Mouse (Mus musculus): Measurements from ENCODE around the gene Rsph10b. TPM values are rescaled to one million over a fixed set of nuclear protein-coding genes. Genes with fewer than 3 reads are reported as not detected.

Rsph10b gene
- polyA plus RNA-seq, 1 experiment = 11.7 TPM

GRCm38 (mm10) chr5:143943231-143944125 lies 10.6 kb downstream of the Rsph10b start:
- Histone ChIP-seq H3K27ac (ENCODE audit: insufficient read depth, low read length) (no peak overlapping the region), H3K27me3 (ENCODE audit: control insufficient read depth, insufficient read depth, low read length) (no peaks in the 10 kb centered on the region), H3K4me1 (ENCODE audit: control insufficient read depth, insufficient read depth, low read length) (no peaks in the 10 kb centered on the region), H3K4me3 (replicated peaks; ENCODE audit: insufficient read depth, low read depth, low read length) (no peak overlapping the region)
- no peak for DNase-seq
- 44% methylated on average over 14 of the region's 14 CpGs for WGBS
- no peak for TF ChIP-seq POLR2A (IDR thresholded peaks at IDR 0.05; ENCODE audit: borderline replicate concordance, insufficient read depth, low read length)
- no peak for TF ChIP-seq CTCF (IDR thresholded peaks at IDR 0.05; ENCODE audit: borderline replicate concordance, insufficient read depth, low read depth, low read length)

GRCm38 (mm10) chr5:143948361-143948760 lies 15.5 kb downstream of the Rsph10b start:
- Histone ChIP-seq H3K4me3 (replicated peaks; ENCODE audit: insufficient read depth, low read depth, low read length) (no peak overlapping the region), H3K27me3 (ENCODE audit: control insufficient read depth, insufficient read depth, low read length) (no peaks in the 10 kb centered on the region), H3K4me1 (ENCODE audit: control insufficient read depth, insufficient read depth, low read length) (no peaks in the 10 kb centered on the region), H3K27ac (ENCODE audit: insufficient read depth, low read length) (no peak overlapping the region)
- WGBS = 88% methylated on average over 12 of the region's 12 CpGs
- DNase-seq = no peak
- TF ChIP-seq POLR2A (IDR thresholded peaks at IDR 0.05; ENCODE audit: borderline replicate concordance, insufficient read depth, low read length) (no peak), CTCF (IDR thresholded peaks at IDR 0.05; ENCODE audit: borderline replicate concordance, insufficient read depth, low read depth, low read length) (no peak)

GRCm38 (mm10) chr5:143950016-143950415 lies 17.2 kb downstream of the Rsph10b start:
- Histone ChIP-seq H3K4me3 (replicated peaks; ENCODE audit: insufficient read depth, low read depth, low read length) (no peak overlapping the region), H3K27me3 (ENCODE audit: control insufficient read depth, insufficient read depth, low read length) (no peaks in the 10 kb centered on the region), H3K27ac (ENCODE audit: insufficient read depth, low read length) (no peak overlapping the region), H3K4me1 (ENCODE audit: control insufficient read depth, insufficient read depth, low read length) (no peaks in the 10 kb centered on the region)
- DNase-seq = no peak
- WGBS = 36% methylated on average over 5 of the region's 5 CpGs
- no peak for TF ChIP-seq POLR2A (IDR thresholded peaks at IDR 0.05; ENCODE audit: borderline replicate concordance, insufficient read depth, low read length)
- no peak for TF ChIP-seq CTCF (IDR thresholded peaks at IDR 0.05; ENCODE audit: borderline replicate concordance, insufficient read depth, low read depth, low read length)

GRCm38 (mm10) chr5:143957101-143957500 lies 24.3 kb downstream of the Rsph10b start:
- Histone ChIP-seq H3K27me3 (ENCODE audit: control insufficient read depth, insufficient read depth, low read length) (no peaks in the 10 kb centered on the region), H3K4me1 (ENCODE audit: control insufficient read depth, insufficient read depth, low read length) (no peaks in the 10 kb centered on the region), H3K27ac (ENCODE audit: insufficient read depth, low read length) (no peak overlapping the region), H3K4me3 (replicated peaks; ENCODE audit: insufficient read depth, low read depth, low read length) (no peak overlapping the region)
- TF ChIP-seq CTCF (IDR thresholded peaks at IDR 0.05; ENCODE audit: borderline replicate concordance, insufficient read depth, low read depth, low read length) = no peak
- TF ChIP-seq POLR2A (IDR thresholded peaks at IDR 0.05; ENCODE audit: borderline replicate concordance, insufficient read depth, low read length) = no peak
- WGBS = 96% methylated on average over 6 of the region's 6 CpGs
- DNase-seq = no peak

- 93% methylated on average over 11 of the region's 11 CpGs for WGBS
- H3K27ac ChIP-seq (ENCODE audit: insufficient read depth, low read length) = no peak overlapping the region
- TF ChIP-seq CTCF (IDR thresholded peaks at IDR 0.05; ENCODE audit: borderline replicate concordance, insufficient read depth, low read depth, low read length) (no peak), POLR2A (IDR thresholded peaks at IDR 0.05; ENCODE audit: borderline replicate concordance, insufficient read depth, low read length) (no peak)
- DNase-seq = no peak
- no peaks in the 10 kb centered on the region for H3K4me1 ChIP-seq (ENCODE audit: control insufficient read depth, insufficient read depth, low read length)
- H3K4me3 ChIP-seq (replicated peaks; ENCODE audit: insufficient read depth, low read depth, low read length) = no peak overlapping the region
- no peaks in the 10 kb centered on the region for H3K27me3 ChIP-seq (ENCODE audit: control insufficient read depth, insufficient read depth, low read length)
These were observed 26.7 kb downstream of the Rsph10b start for GRCm38 (mm10) chr5:143959551-143959950.

- Histone ChIP-seq H3K27ac (ENCODE audit: insufficient read depth, low read length) (no peak overlapping the region), H3K4me3 (replicated peaks; ENCODE audit: insufficient read depth, low read depth, low read length) (no peak overlapping the region), H3K27me3 (ENCODE audit: control insufficient read depth, insufficient read depth, low read length) (no peaks in the 10 kb centered on the region), H3K4me1 (ENCODE audit: control insufficient read depth, insufficient read depth, low read length) (no peaks in the 10 kb centered on the region)
- TF ChIP-seq CTCF (IDR thresholded peaks at IDR 0.05; ENCODE audit: borderline replicate concordance, insufficient read depth, low read depth, low read length) = no peak
- no peak for TF ChIP-seq POLR2A (IDR thresholded peaks at IDR 0.05; ENCODE audit: borderline replicate concordance, insufficient read depth, low read length)
- 80% methylated on average over 8 of the region's 8 CpGs for WGBS
- DNase-seq = no peak
These were observed 28.3 kb downstream of the Rsph10b start for GRCm38 (mm10) chr5:143961176-143961575.

GRCm38 (mm10) chr5:143965586-143966345 lies 32.9 kb downstream of the Rsph10b start:
- H3K27ac ChIP-seq (ENCODE audit: insufficient read depth, low read length) = no peak overlapping the region
- TF ChIP-seq CTCF (IDR thresholded peaks at IDR 0.05; ENCODE audit: borderline replicate concordance, insufficient read depth, low read depth, low read length) = no peak
- no peak for TF ChIP-seq POLR2A (IDR thresholded peaks at IDR 0.05; ENCODE audit: borderline replicate concordance, insufficient read depth, low read length)
- WGBS = 79% methylated on average over 12 of the region's 12 CpGs
- H3K27me3 ChIP-seq (ENCODE audit: control insufficient read depth, insufficient read depth, low read length) = no peaks in the 10 kb centered on the region
- H3K4me1 ChIP-seq (ENCODE audit: control insufficient read depth, insufficient read depth, low read length) = no peaks in the 10 kb centered on the region
- H3K4me3 ChIP-seq (replicated peaks; ENCODE audit: insufficient read depth, low read depth, low read length) = no peak overlapping the region
- DNase-seq = no peak

Data from cerebellum, adult 2 months (tissue).